Mouse (Mus musculus) neural tube, embryonic 11.5 days (tissue): ENCODE data around the gene Lix1. TPM values are rescaled to one million over a fixed set of nuclear protein-coding genes. Genes with fewer than 3 reads are reported as not detected.

ENCODE experiments used
- ATAC-seq: fragments of 200-750 bp; cut with Nextera tagmentation; 2 replicates; pipeline ENCODE4 v1.8.0; 2017; ENCODE audit warnings: moderate number of reproducible peaks, mild to moderate bottlenecking, moderate TSS enrichment, moderate library complexity; ENCODE audit not compliant: insufficient read depth, low FRiP score, low TSS enrichment
- DNase-seq: peaks from one replicate; pipeline ENCODE4 v3.0.0-alpha.2; 2015; ENCODE audit warnings: low spot score
- H3K27ac ChIP-seq: fragments of 300-500 bp; sonication (generic); 2 replicates; pipeline ENCODE4 v1.5.1; 2014; ENCODE audit warnings: low read depth, mild to moderate bottlenecking, low read length
- H3K27me3 ChIP-seq: fragments of 300-500 bp; sonication (generic); 2 replicates; pipeline ENCODE4 v1.6.1; 2014; ENCODE audit warnings: mild to moderate bottlenecking, low read length, mixed read lengths; ENCODE audit not compliant: control insufficient read depth, insufficient read depth
- H3K36me3 ChIP-seq: fragments of 300-500 bp; sonication (generic); 2 replicates; pipeline ENCODE4 v1.6.1; 2014; ENCODE audit warnings: mild to moderate bottlenecking, low read length, moderate library complexity, mixed read lengths; ENCODE audit not compliant: control insufficient read depth, insufficient read depth
- H3K4me1 ChIP-seq: fragments of 300-500 bp; sonication (generic); 2 replicates; pipeline ENCODE4 v1.6.1; 2014; ENCODE audit warnings: low read length, mixed read lengths; ENCODE audit not compliant: control insufficient read depth, insufficient read depth
- H3K4me2 ChIP-seq: fragments of 300-500 bp; sonication (generic); 2 replicates; pipeline ENCODE4 v1.6.1; 2014; ENCODE audit warnings: low read depth, mild to moderate bottlenecking, moderate library complexity
- H3K4me3 ChIP-seq: fragments of 300-500 bp; sonication (generic); 2 replicates; pipeline ENCODE4 v1.5.1; 2014; ENCODE audit warnings: low read depth, low read length
- H3K9ac ChIP-seq: fragments of 300-500 bp; sonication (generic); 2 replicates; pipeline ENCODE4 v1.6.1; 2014; ENCODE audit warnings: mild to moderate bottlenecking, low read length
- H3K9me3 ChIP-seq: fragments of 300-500 bp; sonication (generic); 2 replicates; pipeline ENCODE4 v1.6.1; 2016; ENCODE audit warnings: low read length; ENCODE audit not compliant: control insufficient read depth
- WGBS: fragments of 180-500 bp; shearing (Covaris S2); extraction: QIAGEN DNeasy Blood & Tissue Kit; methylation state at CpG from one replicate; pipeline ENCODE4 v1.1.7; 2014; 5-methylcytosine and 5-hydroxymethylcytosine counted together
- polyA plus RNA-seq: library from polyadenylated mRNA; unstranded; fragments of >200 nt; fragmentation: Nextera tagmentation; extraction: Ambion mirVana; gene quantifications from 2 replicates; pipeline ENCODE4 v1.2.1, GENCODE M21; 2014

Gene Lix1
- polyA plus RNA-seq, 1 experiment from 2014 or later: 12.4 TPM

DNA sequence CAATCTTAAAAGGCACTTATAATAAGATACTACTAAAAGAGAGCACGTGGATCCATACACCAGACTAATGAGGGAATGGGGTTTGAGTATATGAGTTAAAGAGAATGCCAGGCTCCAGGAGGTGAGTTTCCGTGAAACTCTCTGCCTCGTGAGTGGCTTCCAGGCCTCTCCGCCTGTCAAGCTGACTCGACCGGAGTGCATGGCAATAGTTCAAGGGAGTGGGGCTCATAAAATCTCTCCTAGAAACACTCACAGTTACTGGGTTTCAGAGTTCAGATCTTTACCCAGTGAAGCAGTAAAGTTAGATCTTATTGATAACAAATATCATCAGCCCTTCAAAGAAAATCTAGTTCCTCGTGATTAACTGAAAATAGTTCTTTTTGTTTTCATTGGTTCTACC, 94.3 kb downstream of the Lix1 start:
- DNase-seq (no peak), ATAC-seq (no peak)
- WGBS: 93% methylated on average over 7 of the region's 7 CpGs
- no peaks in the 10 kb centered on the region; the same call in 1 of the 2 replicates for H3K9me3 ChIP-seq
- no peaks in the 10 kb centered on the region for H3K4me1 ChIP-seq
- no peak overlapping the region for H3K4me3 ChIP-seq
- no peak overlapping the region for H3K27ac ChIP-seq
- H3K36me3 ChIP-seq: no peaks in the 10 kb centered on the region
- no peaks in the 10 kb centered on the region for H3K27me3 ChIP-seq
- no peak overlapping the region for H3K4me2 ChIP-seq
- H3K9ac ChIP-seq: no peak overlapping the region

- ATAC-seq: no peak
- WGBS: 49% methylated on average over 1 of the region's 1 CpGs
- Histone ChIP-seq H3K9ac (no peak overlapping the region), H3K4me3 (no peak overlapping the region), H3K36me3 (no peaks in the 10 kb centered on the region), H3K4me1 (no peaks in the 10 kb centered on the region), H3K27me3 (no peaks in the 10 kb centered on the region), H3K27ac (no peak overlapping the region), H3K4me2 (no peak overlapping the region), H3K9me3 (no peaks in the 10 kb centered on the region; the same call in 1 of the 2 replicates)
- no peak for DNase-seq
These were observed 96.4 kb downstream of the Lix1 start for GRCm38 (mm10) chr17:17498848-17499247.

GRCm38 (mm10) chr17:17499278-17499677, 96.8 kb downstream of the Lix1 start:
- ATAC-seq (no peak), DNase-seq (no peak)
- H3K4me3 ChIP-seq: no peak overlapping the region
- H3K9me3 ChIP-seq: no peaks in the 10 kb centered on the region; the same call in 1 of the 2 replicates
- H3K4me2 ChIP-seq: no peak overlapping the region
- no peaks in the 10 kb centered on the region for H3K36me3 ChIP-seq
- no peaks in the 10 kb centered on the region for H3K4me1 ChIP-seq
- H3K27me3 ChIP-seq: no peaks in the 10 kb centered on the region
- H3K9ac ChIP-seq: no peak overlapping the region
- no peak overlapping the region for H3K27ac ChIP-seq
- WGBS: 76% methylated on average over 3 of the region's 3 CpGs

DNA sequence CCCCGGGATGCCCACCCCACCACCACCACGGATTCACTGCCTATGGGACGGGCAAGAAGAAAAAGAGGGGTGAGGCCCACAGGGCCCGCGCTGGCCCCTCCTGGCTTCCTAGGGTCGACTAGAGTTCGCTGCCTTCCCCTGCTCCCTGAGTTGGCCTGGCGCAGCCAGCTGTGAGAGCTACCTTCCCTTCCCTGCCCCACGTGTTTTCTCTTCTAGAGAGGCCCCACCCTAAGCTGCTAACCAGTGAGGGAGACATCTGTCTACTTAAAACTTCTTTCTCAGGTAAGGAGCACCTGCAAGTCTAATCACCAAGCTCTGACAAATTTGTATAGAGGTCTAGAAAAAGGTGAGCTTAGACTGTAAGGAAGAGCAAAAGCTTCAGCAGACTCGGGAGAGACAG, 104.2 kb downstream of the Lix1 start:
- H3K9ac ChIP-seq: no peak overlapping the region
- no peaks in the 10 kb centered on the region for H3K9me3 ChIP-seq
- no peaks in the 10 kb centered on the region for H3K36me3 ChIP-seq
- ATAC-seq (no peak), DNase-seq (no peak)
- H3K27ac ChIP-seq: no peak overlapping the region
- 84% methylated on average over 10 of the region's 10 CpGs for WGBS
- H3K4me3 ChIP-seq: no peak overlapping the region
- no peak overlapping the region for H3K4me2 ChIP-seq
- H3K4me1 ChIP-seq: no peaks in the 10 kb centered on the region
- H3K27me3 ChIP-seq: no peaks in the 10 kb centered on the region

Other genes with a start within 250 kb of the Lix1 start
- 25.7 and 31.3 TPM in 2 replicates for gene Riok2, start 28.4 kb upstream of the Lix1 start, polyA plus RNA-seq
- 4.9 and 6.8 TPM in 2 replicates for gene Lnpep, start 222.4 kb downstream of the Lix1 start, polyA plus RNA-seq